Mouse (Mus musculus) gastrocnemius, adult 8-10 months (tissue): ENCODE measurements around the gene Pcyt2. TPM values are rescaled to one million over a fixed set of nuclear protein-coding genes. Genes with fewer than 3 reads are reported as not detected.
A peak's percentile ranks its signal among the peaks of the same experiment; 100 is the strongest.

Experiments
- DNase-seq, 2 experiments: peaks; one replicate each; pipeline ENCODE4 v3.0.0; 2022; ENCODE audit warnings: low spot score in 2 of 2
- total RNA-seq, 4 experiments: library from RNA; stranded (reverse); gene quantifications; 2 replicates each; pipeline ENCODE4 v1.2.4; 2022

Gene Pcyt2
- total RNA-seq, 4 experiments from 2014 or later, result 20.0 to 26.8 (median 26.0) TPM

DNA sequence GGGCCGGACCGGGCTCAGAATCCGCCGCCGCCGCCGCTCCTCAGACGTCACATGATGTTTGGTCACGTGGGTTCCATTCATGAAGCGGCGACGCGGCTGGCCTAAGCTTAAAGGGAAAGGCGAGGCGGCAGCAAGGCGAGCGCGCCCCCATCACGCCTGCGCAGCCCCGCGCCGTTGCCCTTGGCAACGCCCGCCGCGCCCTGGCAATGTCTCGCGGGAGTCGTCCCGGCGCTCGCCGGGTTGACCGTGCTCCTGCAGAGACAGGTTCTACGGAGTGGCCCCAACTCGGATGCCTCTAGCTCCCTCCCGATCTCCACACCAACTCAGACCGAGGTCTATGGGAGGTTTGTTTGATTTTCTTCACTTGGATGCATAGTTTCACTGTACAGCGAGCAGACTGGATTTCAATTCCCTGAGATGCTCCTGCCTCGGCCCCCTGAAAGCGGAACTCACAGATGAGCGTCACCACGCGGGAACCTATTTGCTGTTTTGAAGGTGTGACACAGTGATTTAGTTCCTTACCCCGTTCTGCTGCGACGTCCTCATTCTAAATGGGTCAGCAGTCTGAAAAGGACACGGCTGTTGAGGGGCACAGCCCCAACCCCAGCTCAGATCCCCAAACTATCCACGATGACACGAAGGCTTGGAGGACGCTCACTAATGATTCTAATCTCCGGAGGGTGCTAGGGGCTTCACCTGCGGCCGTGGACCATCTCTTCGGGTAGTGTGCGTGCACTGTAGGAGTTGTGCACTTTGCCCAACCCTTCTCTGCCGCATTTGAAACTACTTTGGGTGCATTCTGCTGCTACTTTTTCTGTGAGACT is 16.0 kb upstream of the Pcyt2 start, which contains the start of gene Mafg:
Gene Mafg, minus strand, starts transcription at position 81 of the 824 bp plus-strand sequence.
- peak; percentile 87 to 94 for DNase-seq

DNA sequence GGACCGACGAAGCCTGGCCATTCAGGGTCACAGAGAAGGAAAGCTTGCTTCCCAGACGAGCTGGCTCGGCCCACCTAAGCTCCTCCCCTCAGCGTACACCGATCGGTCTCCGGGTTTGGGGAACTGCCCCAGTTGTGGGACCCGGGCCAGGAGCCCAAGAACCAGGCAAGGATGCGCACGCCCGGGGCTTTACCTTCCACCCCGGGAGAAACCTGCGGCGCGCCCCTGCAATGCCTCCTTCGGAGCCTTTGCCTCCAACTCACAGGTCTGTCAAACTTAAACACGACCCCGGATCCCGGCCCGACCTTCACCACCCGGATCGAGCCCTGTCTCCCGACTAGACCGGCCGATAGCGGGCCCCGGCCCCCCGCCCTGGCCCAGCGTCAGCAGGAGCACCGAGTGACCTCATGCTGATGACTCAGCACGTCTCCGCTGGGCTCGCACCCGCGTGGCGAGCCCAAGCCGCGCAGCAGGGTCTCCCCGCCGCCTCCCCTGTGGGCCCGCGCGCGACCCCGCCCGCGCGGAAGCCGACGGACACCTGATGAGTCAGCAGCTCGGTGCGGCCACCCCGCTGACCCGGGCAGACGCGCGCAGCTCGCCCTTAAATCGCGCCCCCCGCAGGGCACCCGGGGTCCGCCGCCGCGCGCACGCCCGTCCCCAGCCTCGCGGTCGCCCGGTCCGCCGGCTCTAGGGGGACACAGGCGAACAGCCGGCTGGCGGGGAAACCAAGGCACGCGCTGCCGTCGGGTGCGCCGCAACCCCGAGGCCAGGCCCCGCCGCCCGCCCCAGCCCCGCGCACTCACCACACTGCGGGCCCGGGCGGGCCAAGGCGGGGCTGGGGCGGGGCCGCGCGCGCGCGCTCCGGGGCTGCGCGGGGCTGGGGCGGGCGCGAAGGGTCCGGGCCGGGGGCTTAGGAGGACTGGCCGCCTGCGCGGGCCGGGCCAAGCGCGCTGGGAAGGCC is 15.1 kb upstream of the Pcyt2 start:
- DNase-seq, result peak; percentile 67 to 78

DNA sequence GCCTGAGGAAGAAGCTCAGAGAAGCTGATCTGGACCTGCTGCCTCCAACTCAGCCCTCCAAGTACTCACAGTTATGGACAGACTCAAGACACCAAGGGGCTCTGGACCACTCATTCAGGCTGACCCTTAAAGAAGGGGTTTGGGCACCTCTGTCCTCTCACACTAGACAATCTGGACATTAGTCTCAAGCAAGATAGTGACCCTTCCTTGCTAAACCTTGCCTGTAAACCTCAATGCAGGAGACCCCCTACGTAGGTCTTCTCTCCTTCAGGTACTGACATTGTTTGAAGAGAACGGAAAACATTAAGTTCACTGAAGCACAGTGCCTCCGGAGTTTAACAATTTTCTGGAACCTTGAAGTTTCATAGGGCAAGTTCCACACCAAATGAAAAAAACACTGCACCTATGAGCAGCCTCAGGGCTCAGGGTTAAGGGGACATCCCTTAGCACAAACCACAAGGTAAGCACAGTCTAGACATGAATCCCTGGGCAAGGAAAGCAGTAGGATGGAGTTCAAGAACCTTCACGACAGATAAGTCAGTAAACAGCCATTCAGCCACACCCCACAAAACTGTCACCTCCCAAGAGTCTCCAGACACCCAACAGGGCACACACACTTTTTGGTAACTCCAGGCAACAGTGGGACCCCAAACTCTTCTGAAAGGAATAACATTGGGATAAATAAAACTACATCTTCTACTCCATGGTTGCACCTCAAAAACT is 14.2 kb upstream of the Pcyt2 start:
- no peak for DNase-seq

GRCm38 (mm10) chr11:120630881-120631725 is 13.4 kb upstream of the Pcyt2 start:
- DNase-seq, result no peak

DNA sequence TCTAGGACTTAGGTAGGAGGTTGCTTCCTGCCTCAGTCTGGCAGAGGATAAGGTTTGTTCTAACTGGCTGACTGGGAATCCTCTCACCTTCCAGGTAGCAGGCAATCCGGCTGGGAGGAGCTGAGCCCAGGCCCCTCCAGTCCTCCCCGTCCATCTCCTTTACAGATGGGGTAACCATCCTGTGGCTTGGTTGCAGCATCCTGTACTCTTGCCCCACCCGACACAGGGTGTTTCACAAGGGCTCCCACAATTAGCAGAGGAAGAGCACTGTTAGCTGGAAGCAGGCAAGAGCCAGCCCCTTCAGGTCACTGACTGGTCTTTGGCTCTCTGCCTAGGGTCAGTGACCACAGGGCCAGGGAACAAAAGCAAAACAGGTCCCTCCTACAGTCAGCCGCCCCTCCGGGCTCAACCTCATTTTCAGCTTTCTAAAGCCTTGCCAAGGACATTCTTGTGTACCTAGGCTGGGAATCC is 12.7 kb upstream of the Pcyt2 start:
- no peak for DNase-seq

DNA sequence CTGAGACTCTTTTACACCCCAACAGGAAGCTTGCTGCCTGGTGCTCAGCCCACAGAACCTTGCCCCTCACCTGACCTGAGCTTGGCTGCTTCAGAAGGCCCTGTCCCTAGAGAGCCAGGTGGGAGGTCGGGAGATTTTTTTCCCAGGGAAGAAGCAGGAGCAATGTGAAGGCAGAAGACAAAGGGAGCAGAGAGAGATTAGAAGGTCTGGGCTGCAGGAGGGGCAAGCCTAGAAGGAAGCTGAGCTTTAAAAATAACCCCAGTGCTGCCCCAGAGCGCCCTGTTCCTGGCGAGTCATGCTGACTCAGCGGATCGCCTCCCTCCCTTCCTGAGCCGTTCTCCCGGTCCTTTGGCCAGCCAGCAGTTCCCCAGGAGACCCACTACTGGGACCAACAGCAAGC is 12.2 kb upstream of the Pcyt2 start:
- DNase-seq, result peak; percentile 57 to 71

- DNase-seq, result peak in 1 of 2 experiments; percentile 54
Measured at GRCm38 (mm10) chr11:120629341-120629730, 11.6 kb upstream of the Pcyt2 start.

DNA sequence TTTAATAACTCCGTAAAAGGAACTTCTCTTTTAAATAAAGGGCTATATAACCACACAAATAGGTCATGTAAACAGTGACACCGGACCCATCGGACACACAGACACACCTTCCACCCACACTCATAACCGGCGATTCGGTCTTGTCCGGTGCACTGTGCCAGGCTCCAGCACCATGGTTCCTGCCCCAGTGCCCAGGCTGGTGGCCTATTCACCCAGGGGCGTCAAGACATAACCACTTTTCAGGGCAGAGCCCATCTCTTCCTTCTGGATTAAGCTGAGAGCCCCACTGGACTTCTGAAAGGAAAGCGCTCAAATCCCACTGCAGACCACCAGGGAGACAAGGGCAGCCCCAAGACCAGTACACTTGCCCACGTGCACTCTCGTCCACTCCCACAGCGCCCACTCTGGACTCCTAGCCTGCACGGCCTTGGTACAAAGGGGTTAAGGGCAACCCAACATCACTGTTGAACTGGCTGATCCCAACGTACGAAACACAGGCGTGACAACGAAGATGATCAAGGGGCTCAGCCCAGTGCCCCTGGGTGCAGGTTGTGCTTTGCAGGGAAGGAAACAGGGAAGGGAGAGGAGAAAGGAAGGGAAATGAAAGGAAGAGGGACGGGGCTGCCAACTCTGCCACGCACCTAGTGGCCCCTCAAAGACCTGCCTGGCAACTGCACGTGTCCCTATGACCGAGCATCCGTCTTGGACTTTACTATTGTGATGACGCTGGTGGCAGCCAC is 11.0 kb upstream of the Pcyt2 start:
- no peak for DNase-seq

GRCm38 (mm10) chr11:120627468-120628300 is 9.9 kb upstream of the Pcyt2 start:
- DNase-seq, result no peak

DNA sequence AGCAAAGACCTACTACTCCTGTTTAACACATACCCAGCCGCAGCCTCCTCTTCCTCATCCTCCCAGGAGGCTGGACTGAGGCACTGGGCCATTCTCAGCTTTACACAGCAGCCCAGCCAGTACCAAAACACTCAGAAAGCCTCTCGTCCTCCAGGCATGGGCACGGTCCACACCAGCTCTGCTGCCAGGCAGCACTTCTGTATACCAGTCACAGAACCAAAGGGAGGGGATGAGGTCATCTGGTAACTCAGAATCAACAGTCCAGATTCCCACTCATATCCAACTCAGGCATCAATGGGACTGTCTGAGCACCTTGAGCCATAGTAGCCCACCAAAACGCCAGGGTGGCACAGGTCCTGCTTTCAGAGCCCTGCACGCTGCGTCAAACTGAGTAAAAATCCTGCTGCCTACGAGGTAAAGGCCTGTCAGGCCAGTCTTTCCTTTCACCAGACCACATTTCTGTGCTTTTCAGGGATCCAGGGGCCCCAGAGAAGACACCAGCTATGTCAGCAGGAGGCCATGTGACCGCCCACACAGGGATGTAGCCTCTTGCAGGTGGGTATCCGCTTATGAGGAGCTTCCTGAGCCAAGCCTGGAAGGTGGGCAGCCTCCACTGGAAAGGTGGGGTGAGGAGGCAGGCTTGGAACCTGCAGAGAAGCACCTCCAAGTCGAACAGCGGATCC is 9.2 kb upstream of the Pcyt2 start:
- DNase-seq, result no peak

GRCm38 (mm10) chr11:120625152-120625775 is 7.5 kb upstream of the Pcyt2 start, which contains the start of gene Sirt7:
Gene Sirt7, minus strand, starts transcription at chr11:120625240.
- DNase-seq, result no peak

- peak; percentile 66 to 81 for DNase-seq
Measured at GRCm38 (mm10) chr11:120624680-120625111, 7.0 kb upstream of the Pcyt2 start.

DNA sequence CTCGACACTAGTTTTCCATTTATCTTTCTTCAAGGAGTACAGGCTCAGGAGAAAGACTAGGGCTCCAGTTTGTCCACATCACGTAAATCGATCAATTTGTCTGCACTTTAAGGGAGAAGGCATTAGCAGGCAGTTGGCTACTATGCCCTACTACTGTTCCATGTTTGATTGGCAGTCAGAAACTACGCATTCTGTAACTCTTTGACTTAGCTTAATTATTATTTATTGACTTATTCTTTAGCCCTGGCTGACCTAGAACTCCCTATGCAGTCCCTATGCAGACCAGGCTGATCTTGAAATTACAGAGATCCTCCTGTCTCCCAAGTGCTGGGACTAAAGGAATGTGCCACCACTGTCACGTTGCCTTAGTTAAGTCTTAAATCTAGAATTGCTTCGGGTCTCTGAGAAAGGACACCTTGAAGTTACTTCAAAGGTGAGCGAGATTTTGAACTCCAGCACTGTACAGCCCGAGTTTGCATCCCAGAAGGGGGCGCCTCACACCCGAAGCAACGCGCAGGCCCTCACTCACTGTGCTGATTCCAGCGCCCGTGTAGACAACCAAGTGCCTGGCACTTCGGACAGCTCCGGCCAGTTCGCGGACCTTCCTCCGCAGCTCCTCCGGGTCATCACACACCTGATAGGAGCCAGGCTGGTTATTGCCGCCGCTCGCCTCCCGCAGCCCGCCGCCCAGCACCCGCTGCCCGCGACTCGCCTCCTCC is 6.4 kb upstream of the Pcyt2 start:
- DNase-seq, result peak in 1 of 2 experiments; percentile 46

DNA sequence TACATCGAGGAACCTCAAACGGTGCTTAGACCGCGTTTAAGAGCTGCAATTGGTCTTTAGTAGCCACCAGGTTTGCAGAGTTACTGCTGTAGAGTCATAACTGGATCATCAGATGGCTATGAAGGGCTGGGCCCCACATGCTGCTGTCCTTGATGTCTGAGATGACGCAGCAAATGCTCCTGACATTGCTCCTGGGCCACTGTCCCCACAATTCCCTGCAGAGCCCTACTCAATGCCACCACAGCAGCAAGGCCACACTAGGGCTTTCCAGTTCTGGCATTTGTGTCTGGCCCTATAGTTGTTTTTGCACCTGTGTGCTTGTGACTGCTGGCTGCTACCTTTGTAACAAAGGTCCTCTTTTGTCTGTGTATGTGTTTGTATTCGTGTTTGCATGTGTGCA is 5.1 kb upstream of the Pcyt2 start:
- DNase-seq, result no peak

DNA sequence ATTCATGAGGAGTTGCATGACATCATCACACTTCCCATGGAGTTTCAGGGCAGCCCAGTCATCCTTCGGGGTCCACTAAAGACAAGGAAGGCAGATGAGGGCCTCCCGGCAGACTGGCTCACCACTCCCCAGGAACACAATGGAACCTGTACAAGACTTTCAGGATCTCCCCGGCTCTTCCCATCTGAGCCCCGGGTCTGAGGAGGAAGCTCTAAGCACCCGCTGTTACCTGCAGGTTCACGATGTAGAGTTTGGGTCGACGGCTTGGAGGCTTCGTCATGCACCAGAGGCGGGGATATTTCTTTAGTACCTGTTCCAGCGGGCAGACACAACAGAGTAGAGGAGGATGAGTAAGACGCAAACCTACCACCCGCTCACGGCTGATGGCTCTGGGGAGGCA is 2.5 kb upstream of the Pcyt2 start:
- no peak for DNase-seq

DNA sequence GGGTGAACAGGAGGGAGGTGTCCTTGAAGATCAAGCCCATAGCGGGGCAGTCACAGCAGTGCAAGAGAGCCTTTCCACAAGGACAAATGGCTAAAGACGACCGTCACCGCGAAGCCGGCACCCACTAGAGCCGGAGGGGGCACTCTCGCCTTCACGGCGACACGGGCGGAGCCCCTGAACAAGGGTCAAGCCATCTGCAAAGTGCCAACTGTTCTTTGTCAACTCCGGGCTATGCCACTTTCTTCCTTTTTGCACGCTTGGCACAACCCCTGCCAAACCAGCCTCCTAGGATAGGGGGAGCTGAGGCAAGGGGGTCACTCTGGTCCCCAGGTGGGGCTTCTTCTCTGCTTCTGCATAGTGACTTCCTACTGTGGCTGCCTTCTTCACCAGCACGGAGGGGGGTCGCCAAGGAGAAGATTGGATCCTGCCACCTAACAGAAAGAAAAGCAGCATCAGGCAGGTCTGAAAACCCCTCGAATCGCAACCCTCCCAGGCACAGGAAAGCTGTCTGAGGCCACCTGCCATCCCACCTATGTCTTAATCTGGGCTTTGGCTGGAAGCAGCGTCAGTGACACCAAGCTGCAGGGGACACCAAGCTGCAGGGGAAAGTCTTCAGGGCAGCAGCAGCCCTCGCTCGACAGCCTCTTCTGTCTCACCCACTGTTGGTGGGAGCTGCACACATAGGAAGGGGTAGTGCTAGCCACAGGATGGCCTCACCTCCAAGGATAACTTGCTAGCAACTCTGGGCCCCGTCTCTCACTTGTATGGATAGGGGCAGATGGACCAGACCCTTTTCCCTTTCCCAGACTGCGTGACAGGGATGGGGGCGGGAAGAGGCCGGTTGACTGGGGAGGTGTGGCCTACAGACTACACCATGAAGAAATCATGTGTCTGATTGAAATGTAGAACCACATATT is 1.1 kb upstream of the Pcyt2 start:
- no peak for DNase-seq
